Mouse (Mus musculus) stomach, postnatal 0 days (tissue): ENCODE measurements around the gene Snorc. TPM values are rescaled to one million over a fixed set of nuclear protein-coding genes. Genes with fewer than 3 reads are reported as not detected.

Experiments
- ATAC-seq: fragments of 200-750 bp; cut with Nextera tagmentation; 2 replicates; pipeline ENCODE4 v1.8.0; 2017; ENCODE audit not compliant: low FRiP score, low TSS enrichment
- DNase-seq: peaks from one replicate; pipeline ENCODE4 v3.0.0-alpha.2; 2016; ENCODE audit warnings: low spot score
- H3K27ac ChIP-seq: fragments of 300-500 bp; sonication (generic); replicated peaks from 2 replicates; pipeline ENCODE4 v1.5.1; 2014; ENCODE audit warnings: mild to moderate bottlenecking, control low read depth
- H3K27me3 ChIP-seq: fragments of 300-500 bp; sonication (generic); 2 replicates; pipeline ENCODE4 v1.6.1; 2014; ENCODE audit warnings: low read length; ENCODE audit not compliant: control insufficient read depth, insufficient read depth
- H3K36me3 ChIP-seq: fragments of 300-500 bp; sonication (generic); 2 replicates; pipeline ENCODE4 v1.6.1; 2014; ENCODE audit warnings: low read length, mixed read lengths; ENCODE audit not compliant: control insufficient read depth, insufficient read depth
- H3K4me1 ChIP-seq: fragments of 300-500 bp; sonication (generic); replicated peaks from 2 replicates; pipeline ENCODE4 v1.6.1; 2014; ENCODE audit warnings: antibody characterized with exemption; ENCODE audit not compliant: control insufficient read depth, insufficient read depth
- H3K4me2 ChIP-seq: fragments of 300-500 bp; sonication (generic); replicated peaks from 2 replicates; pipeline ENCODE4 v1.6.1; 2014; ENCODE audit warnings: low read depth, mild to moderate bottlenecking, control low read depth, moderate library complexity
- H3K4me3 ChIP-seq: fragments of 300-500 bp; sonication (generic); 2 replicates; pipeline ENCODE4 v1.5.1; 2014; ENCODE audit warnings: low read depth, low read length, control low read depth
- H3K9ac ChIP-seq: fragments of 300-500 bp; sonication (generic); 2 replicates; pipeline ENCODE4 v1.6.1; 2014; ENCODE audit warnings: mild to moderate bottlenecking, low read length, control low read depth, mixed read lengths
- H3K9me3 ChIP-seq: fragments of 300-500 bp; sonication (generic); 2 replicates; pipeline ENCODE4 v1.6.1; 2016; ENCODE audit warnings: low read length; ENCODE audit not compliant: control insufficient read depth
- CTCF ChIP-seq: IDR thresholded peaks from 2 replicates; pipeline ENCODE4 v1.5.1; 2016; ENCODE audit warnings: antibody characterized with exemption, low read depth, mild to moderate bottlenecking, moderate library complexity
- EP300 ChIP-seq: optimal IDR thresholded peaks from 2 replicates; pipeline ENCODE3; 2016; ENCODE audit warnings: antibody characterized with exemption
- WGBS: fragments of 180-500 bp; shearing (Covaris S2); extraction: QIAGEN DNeasy Blood & Tissue Kit; methylation state at CpG from one replicate; pipeline ENCODE4 v1.1.7; 2014; 5-methylcytosine and 5-hydroxymethylcytosine counted together
- polyA plus RNA-seq: library from polyadenylated mRNA; unstranded; fragments of >200 nt; fragmentation: Nextera tagmentation; extraction: Ambion mirVana; gene quantifications from 2 replicates; pipeline ENCODE4 v1.2.1, GENCODE M21; 2015

Snorc gene
- polyA plus RNA-seq, 1 experiment from 2014 or later, result not detected

- Histone ChIP-seq H3K9me3 (no peaks in the 10 kb centered on the region), H3K36me3 (no peaks in the 10 kb centered on the region), H3K9ac (no peak overlapping the region), H3K27ac (no peak overlapping the region), H3K4me1 (no peaks in the 10 kb centered on the region), H3K4me3 (no peak overlapping the region), H3K27me3 (no peaks in the 10 kb centered on the region), H3K4me2 (no peak overlapping the region)
- no peak for TF ChIP-seq CTCF
- TF ChIP-seq EP300, result no peak
- ATAC-seq (no peak), DNase-seq (no peak)
Measured at GRCm38 (mm10) chr1:87520467-87520866, 50.4 kb downstream of the Snorc start.

DNA sequence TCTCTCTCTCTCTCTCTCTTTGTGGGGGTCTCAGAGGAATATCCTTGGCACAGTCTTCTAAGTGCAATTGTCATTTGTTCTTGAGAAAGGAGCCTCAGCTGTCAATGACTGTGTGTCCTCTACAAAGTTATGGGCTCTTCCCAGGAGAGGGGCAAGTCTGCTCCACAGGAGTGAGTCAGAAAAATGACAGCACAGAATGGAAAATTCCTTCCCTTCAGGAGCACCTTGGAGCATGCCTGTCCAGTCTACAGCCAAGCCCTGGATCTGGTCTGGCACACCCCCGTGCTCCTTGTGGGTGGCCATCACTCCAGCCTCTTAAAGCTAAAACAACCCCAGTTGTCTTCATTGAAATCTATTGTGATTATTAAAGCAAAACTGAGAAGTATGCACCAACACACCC lies 51.5 kb downstream of the Snorc start:
- Histone ChIP-seq H3K27me3 (no peaks in the 10 kb centered on the region), H3K4me3 (no peak overlapping the region), H3K9me3 (no peaks in the 10 kb centered on the region), H3K27ac (no peak overlapping the region), H3K4me1 (no peaks in the 10 kb centered on the region), H3K4me2 (no peak overlapping the region), H3K36me3 (no peaks in the 10 kb centered on the region), H3K9ac (no peak overlapping the region)
- WGBS, result 58% methylated on average over 1 of the region's 1 CpGs
- DNase-seq, result no peak
- ATAC-seq, result no peak
- TF ChIP-seq CTCF, result no peak
- no peak for TF ChIP-seq EP300

DNA sequence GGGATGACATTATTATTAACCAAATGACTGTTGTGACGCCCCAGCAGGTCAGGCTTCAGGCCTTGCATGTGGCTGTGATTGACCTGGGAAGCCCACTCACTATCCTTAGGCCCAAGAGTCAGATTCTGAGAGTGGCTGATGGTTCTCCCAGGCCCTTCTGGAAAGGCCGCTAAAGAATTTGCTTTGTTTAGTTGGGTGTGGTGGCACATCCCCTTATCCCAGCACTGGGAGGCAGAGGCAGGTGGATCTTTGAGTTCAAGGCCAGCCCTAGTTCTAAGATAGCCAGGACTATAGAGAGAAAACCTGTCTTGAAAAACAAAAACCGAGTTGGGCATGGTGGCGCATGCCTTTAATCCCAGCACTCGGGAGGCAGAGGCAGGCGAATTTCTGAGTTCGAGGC lies 55.0 kb downstream of the Snorc start:
- 86% methylated on average over 7 of the region's 7 CpGs for WGBS
- no peak for DNase-seq
- H3K9ac ChIP-seq, result no peak overlapping the region

More for the DNA sequence above, 55.0 kb downstream of the Snorc start:
- no peak for ATAC-seq
- Histone ChIP-seq H3K4me1 (no peaks in the 10 kb centered on the region), H3K36me3 (no peaks in the 10 kb centered on the region), H3K27me3 (no peaks in the 10 kb centered on the region), H3K4me2 (no peak overlapping the region), H3K9me3 (no peaks in the 10 kb centered on the region), H3K27ac (no peak overlapping the region), H3K4me3 (no peak overlapping the region)
- TF ChIP-seq CTCF, result no peak
- TF ChIP-seq EP300, result no peak

Other genes with a start within 250 kb of the Snorc start
- 0.50 and 0.73 TPM in 2 replicates for gene Efhd1, start 205.9 kb upstream of the Snorc start, polyA plus RNA-seq
- 18.7 and 20.8 TPM in 2 replicates for gene Gigyf2, start 143.3 kb upstream of the Snorc start, polyA plus RNA-seq
- gene Kcnj13, start 75.5 kb upstream of the Snorc start, polyA plus RNA-seq, result 10.9 and 11.6 TPM in 2 replicates
- 2.0 and 2.2 TPM in 2 replicates for gene Neu2, start 39.6 kb downstream of the Snorc start, polyA plus RNA-seq
- 8.7 and 10.5 TPM in 2 replicates for gene Ngef, start 103.6 kb downstream of the Snorc start, polyA plus RNA-seq
- 2.6 and 2.8 TPM in 2 replicates for gene Inpp5d, start 150.0 kb downstream of the Snorc start, polyA plus RNA-seq